Mouse (Mus musculus) C2C12 (cell line): Measurements from ENCODE around the gene Ube2q2.

ENCODE experiments used
- CEBPB ChIP-seq: IDR thresholded peaks from one replicate; pipeline ENCODE4 v1.6.1; 2011; ENCODE audit warnings: low read depth, mild to moderate bottlenecking, control low read depth, moderate library complexity
- CTCF ChIP-seq: IDR thresholded peaks from one replicate; pipeline ENCODE4 v1.5.1; 2011; ENCODE audit not compliant: control insufficient read depth, insufficient read depth, insufficient read length
- MYOG ChIP-seq: IDR thresholded peaks from one replicate; pipeline ENCODE4 v1.6.1; 2011; ENCODE audit not compliant: control insufficient read depth, insufficient read length; ENCODE audit errors: extremely low read depth
- USF1 ChIP-seq: IDR thresholded peaks from one replicate; pipeline ENCODE4 v1.6.1; 2011; ENCODE audit warnings: low read depth, mild to moderate bottlenecking, control low read depth, moderate library complexity

- TF ChIP-seq CTCF (no peak), MYOG (no peak), CEBPB (no peak), USF1 (no peak)
Observed at GRCm38 (mm10) chr9:55211611-55212010, 63.0 kb downstream of the Ube2q2 start.
